Mouse (Mus musculus) erythroblast, embryonic 14.5 days (primary cell): ENCODE data around the gene Arf6. TPM values are rescaled to one million over a fixed set of nuclear protein-coding genes. Genes with fewer than 3 reads are reported as not detected.
"Not testable (repeated sequence)": the region's sequence is repeated elsewhere in the genome, so short reads cannot be mapped to it uniquely, and the experiment has no call there.

ENCODE experiments used
- H3K27me3 ChIP-seq: 2 replicates; pipeline ENCODE4 v1.6.1; 2012; ENCODE audit warnings: inconsistent platforms; ENCODE audit not compliant: control insufficient read depth
- H3K36me3 ChIP-seq: 2 replicates; pipeline ENCODE4 v1.6.1; 2012; ENCODE audit warnings: mild to moderate bottlenecking, inconsistent platforms; ENCODE audit not compliant: control insufficient read depth
- H3K4me1 ChIP-seq: 2 replicates; pipeline ENCODE4 v1.6.1; 2012; ENCODE audit warnings: inconsistent platforms; ENCODE audit not compliant: control insufficient read depth
- H3K4me3 ChIP-seq: replicated peaks from 2 replicates; pipeline ENCODE3; 2012; ENCODE audit warnings: moderate library complexity, mild to moderate bottlenecking, inconsistent platforms
- H3K9me3 ChIP-seq: 2 replicates; pipeline ENCODE4 v1.6.1; 2012; ENCODE audit warnings: low read length, inconsistent platforms, mixed read lengths; ENCODE audit not compliant: control insufficient read depth
- GATA1 ChIP-seq: IDR thresholded peaks from 2 replicates; pipeline ENCODE4 v1.6.1; 2012; ENCODE audit warnings: low read length, inconsistent platforms, mixed read lengths
- TAL1 ChIP-seq: IDR thresholded peaks from 3 replicates; pipeline ENCODE4 v1.6.1; 2012; ENCODE audit warnings: low read length, inconsistent platforms, mixed read lengths
- polyA plus RNA-seq: library from polyadenylated mRNA; stranded (reverse); fragments of >175 nt; gene quantifications from 2 replicates; pipeline ENCODE4 v1.2.3, GENCODE M21; 2012

The Arf6 gene
- polyA plus RNA-seq, 1 experiment, result 24.7 TPM

- H3K9me3 ChIP-seq, result no peaks in the 10 kb centered on the region
- no peaks in the 10 kb centered on the region for H3K27me3 ChIP-seq
- no peaks in the 10 kb centered on the region for H3K36me3 ChIP-seq
- no peak for TF ChIP-seq TAL1
- TF ChIP-seq GATA1, result no peak
- peaks cover 54% of the 10 kb centered on the region for H3K4me1 ChIP-seq
- peak overlapping the region; percentile 81 for H3K4me3 ChIP-seq
These were observed 10.0 kb upstream of the Arf6 start for GRCm38 (mm10) chr12:69361919-69362318.

GRCm38 (mm10) chr12:69362388-69362787 lies 9.6 kb upstream of the Arf6 start:
- Histone ChIP-seq H3K27me3 (no peaks in the 10 kb centered on the region), H3K4me3 (peak overlapping the region; percentile 81), H3K36me3 (no peaks in the 10 kb centered on the region), H3K4me1 (peaks cover 52% of the 10 kb centered on the region), H3K9me3 (no peaks in the 10 kb centered on the region)
- TF ChIP-seq GATA1, result no peak
- no peak for TF ChIP-seq TAL1

- not testable (repeated sequence) for H3K36me3 ChIP-seq, H3K9me3 ChIP-seq, H3K27me3 ChIP-seq
- H3K4me1 ChIP-seq, result peaks cover 50% of the 10 kb centered on the region
- H3K4me3 ChIP-seq, result peak overlapping the region; percentile 81
These were observed 8.8 kb upstream of the Arf6 start for GRCm38 (mm10) chr12:69363110-69363509.

- Histone ChIP-seq H3K9me3 (no peaks in the 10 kb centered on the region), H3K4me1 (peaks cover 50% of the 10 kb centered on the region), H3K27me3 (no peaks in the 10 kb centered on the region), H3K4me3 (peak overlapping the region; percentile 81), H3K36me3 (no peaks in the 10 kb centered on the region)
- no peak for TF ChIP-seq GATA1
- no peak for TF ChIP-seq TAL1
These were observed 7.8 kb upstream of the Arf6 start for GRCm38 (mm10) chr12:69363899-69364762.

- no peak overlapping the region for H3K4me3 ChIP-seq
- no peaks in the 10 kb centered on the region for H3K36me3 ChIP-seq
- no peaks in the 10 kb centered on the region for H3K27me3 ChIP-seq
- peaks cover 56% of the 10 kb centered on the region for H3K4me1 ChIP-seq
- H3K9me3 ChIP-seq, result no peaks in the 10 kb centered on the region
- no peak for TF ChIP-seq TAL1
- no peak for TF ChIP-seq GATA1
These were observed 6.2 kb upstream of the Arf6 start for GRCm38 (mm10) chr12:69365757-69366156.

- TF ChIP-seq GATA1 (no peak), TAL1 (no peak)
- Histone ChIP-seq H3K4me1 (peaks cover 62% of the 10 kb centered on the region), H3K9me3 (no peaks in the 10 kb centered on the region), H3K27me3 (no peaks in the 10 kb centered on the region), H3K4me3 (no peak overlapping the region), H3K36me3 (no peaks in the 10 kb centered on the region)
These were observed 5.5 kb upstream of the Arf6 start for GRCm38 (mm10) chr12:69366424-69366823.

GRCm38 (mm10) chr12:69367557-69367956 lies 4.4 kb upstream of the Arf6 start:
- no peaks in the 10 kb centered on the region for H3K27me3 ChIP-seq
- peaks cover under 1% of the 10 kb centered on the region for H3K36me3 ChIP-seq
- no peaks in the 10 kb centered on the region for H3K9me3 ChIP-seq
- peaks cover 54% of the 10 kb centered on the region for H3K4me1 ChIP-seq
- no peak overlapping the region for H3K4me3 ChIP-seq
- TF ChIP-seq GATA1 (no peak), TAL1 (no peak)

- Histone ChIP-seq H3K36me3 (peaks cover 32% of the 10 kb centered on the region), H3K9me3 (no peaks in the 10 kb centered on the region), H3K4me3 (peak overlapping the region; percentile 79), H3K27me3 (no peaks in the 10 kb centered on the region), H3K4me1 (peaks cover 40% of the 10 kb centered on the region)
- TF ChIP-seq TAL1, result no peak
- TF ChIP-seq GATA1, result no peak
These were observed 1.0 kb upstream of the Arf6 start for GRCm38 (mm10) chr12:69370936-69371335.

- Histone ChIP-seq H3K27me3 (no peaks in the 10 kb centered on the region), H3K4me3 (peak overlapping the region; percentile 79), H3K9me3 (no peaks in the 10 kb centered on the region), H3K36me3 (peaks cover 38% of the 10 kb centered on the region), H3K4me1 (peaks cover 42% of the 10 kb centered on the region)
- TF ChIP-seq TAL1, result no peak
- TF ChIP-seq GATA1, result no peak
These were observed 513 bp upstream of the Arf6 start for GRCm38 (mm10) chr12:69371421-69371853.
